Mouse (Mus musculus) embryonic fibroblast, embryonic 13.5 days (primary cell): ENCODE data around the gene Tfg.

Experiments used
- CTCF ChIP-seq: IDR thresholded peaks from 2 replicates; pipeline ENCODE4 v1.5.1; 2011; ENCODE audit warnings: mild to moderate bottlenecking, control low read depth, low read length, moderate library complexity, borderline replicate concordance; ENCODE audit not compliant: insufficient read depth
- POLR2A ChIP-seq: IDR thresholded peaks from 2 replicates; pipeline ENCODE4 v1.6.1; 2011; ENCODE audit warnings: low read depth, mild to moderate bottlenecking, control low read depth, low read length, moderate library complexity

DNA sequence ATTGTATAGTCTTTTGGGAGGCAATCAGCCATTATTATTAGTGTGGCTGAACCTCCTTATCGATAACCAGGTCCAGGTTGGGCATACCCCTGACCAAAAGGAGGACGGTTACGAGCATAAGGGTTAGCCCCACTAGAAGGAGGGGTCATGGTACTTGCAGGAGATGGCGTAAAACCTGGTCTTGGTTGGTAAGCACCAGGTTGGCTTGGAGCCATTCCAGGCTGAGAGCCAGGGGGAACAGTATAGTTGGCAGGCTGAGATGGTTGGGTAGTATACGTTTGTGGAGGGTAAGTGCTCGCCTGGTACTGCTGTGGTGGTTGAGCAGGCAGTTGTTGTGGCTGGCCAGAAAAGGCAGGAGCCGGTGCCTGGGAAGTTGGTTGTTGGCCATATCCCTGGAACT lies 26.5 kb downstream of the Tfg start:
- TF ChIP-seq CTCF = no peak
- no peak for TF ChIP-seq POLR2A
